Mouse (Mus musculus) heart, embryonic 12.5 days (tissue): Measurements from ENCODE around the gene Igsf21. TPM values are rescaled to one million over a fixed set of nuclear protein-coding genes. Genes with fewer than 3 reads are reported as not detected.

Experiments used
- ATAC-seq: fragments of 200-750 bp; cut with Nextera tagmentation; 2 replicates; pipeline ENCODE4 v1.8.0; 2017; ENCODE audit warnings: moderate TSS enrichment, moderate library complexity; ENCODE audit not compliant: insufficient number of reproducible peaks, low FRiP score
- H3K27ac ChIP-seq: fragments of 300-500 bp; sonication (generic); 2 replicates; pipeline ENCODE4 v1.5.1; 2016; ENCODE audit warnings: mild to moderate bottlenecking, moderate library complexity; ENCODE audit not compliant: poor library complexity, severe bottlenecking
- H3K27me3 ChIP-seq: fragments of 300-500 bp; sonication (generic); replicated peaks from 2 replicates; pipeline ENCODE4 v1.6.1; 2016; ENCODE audit warnings: mild to moderate bottlenecking, moderate library complexity
- H3K36me3 ChIP-seq: fragments of 300-500 bp; sonication (generic); 2 replicates; pipeline ENCODE4 v1.6.1; 2016; ENCODE audit warnings: mild to moderate bottlenecking, moderate library complexity
- H3K4me1 ChIP-seq: fragments of 300-500 bp; sonication (generic); replicated peaks from 2 replicates; pipeline ENCODE4 v1.6.1; 2016; ENCODE audit warnings: mild to moderate bottlenecking
- H3K4me2 ChIP-seq: fragments of 300-500 bp; sonication (generic); 2 replicates; pipeline ENCODE4 v1.6.1; 2016; ENCODE audit warnings: mild to moderate bottlenecking, moderate library complexity
- H3K4me3 ChIP-seq: fragments of 300-500 bp; sonication (generic); 2 replicates; pipeline ENCODE4 v1.5.1; 2016; ENCODE audit warnings: mild to moderate bottlenecking
- H3K9ac ChIP-seq: fragments of 300-500 bp; sonication (generic); 2 replicates; pipeline ENCODE4 v1.6.1; 2016; ENCODE audit warnings: mild to moderate bottlenecking, moderate library complexity
- H3K9me3 ChIP-seq: fragments of 300-500 bp; sonication (generic); replicated peaks from 2 replicates; pipeline ENCODE4 v1.6.1; 2016; ENCODE audit warnings: mild to moderate bottlenecking, moderate library complexity
- WGBS: fragments of 180-500 bp; shearing (Covaris S2); methylation state at CpG from one replicate; pipeline ENCODE4 v1.1.7; 2016; 5-methylcytosine and 5-hydroxymethylcytosine counted together
- polyA plus RNA-seq: library from polyadenylated mRNA; unstranded; fragments of >200 nt; fragmentation: Nextera tagmentation; extraction: Ambion mirVana; gene quantifications from 2 replicates; pipeline ENCODE4 v1.2.1, GENCODE M21; 2016

The Igsf21 gene
- polyA plus RNA-seq, 1 experiment from 2014 or later, result 0.17 TPM

- Histone ChIP-seq H3K9me3 (peaks cover 7% of the 10 kb centered on the region; the same call in 1 of the 2 replicates), H3K27me3 (peaks cover 37% of the 10 kb centered on the region), H3K27ac (no peak overlapping the region), H3K4me3 (no peak overlapping the region), H3K9ac (no peak overlapping the region), H3K4me1 (0 out of 2 replicates have a peak, but pooled peaks cover 5% of the 10 kb centered on the region), H3K4me2 (no peak overlapping the region), H3K36me3 (no peaks in the 10 kb centered on the region)
- WGBS, result 68% methylated on average over 11 of the region's 11 CpGs
- no peak for ATAC-seq
Measured at GRCm38 (mm10) chr4:140010728-140011470, 235.7 kb downstream of the Igsf21 start.

- Histone ChIP-seq H3K4me1 (0 out of 2 replicates have a peak, but pooled peaks cover 5% of the 10 kb centered on the region), H3K4me3 (peak overlapping the region; percentile 1; the same call in 1 of the 2 replicates), H3K9me3 (0 out of 2 replicates have a peak, but pooled peaks cover 4% of the 10 kb centered on the region), H3K9ac (no peak overlapping the region), H3K4me2 (peak overlapping the region; percentile 40), H3K36me3 (no peaks in the 10 kb centered on the region), H3K27ac (no peak overlapping the region), H3K27me3 (peaks cover 81% of the 10 kb centered on the region)
- 17% methylated on average over 5 of the region's 5 CpGs for WGBS
- no peak for ATAC-seq
Measured at GRCm38 (mm10) chr4:140004932-140005331, 241.7 kb downstream of the Igsf21 start.

GRCm38 (mm10) chr4:140004170-140004569 lies 242.4 kb downstream of the Igsf21 start:
- no peaks in the 10 kb centered on the region for H3K9me3 ChIP-seq
- no peak overlapping the region for H3K4me3 ChIP-seq
- no peaks in the 10 kb centered on the region for H3K36me3 ChIP-seq
- H3K27ac ChIP-seq, result no peak overlapping the region
- no peak overlapping the region for H3K9ac ChIP-seq
- peaks cover 77% of the 10 kb centered on the region for H3K27me3 ChIP-seq
- no peak for ATAC-seq
- H3K4me2 ChIP-seq, result peak overlapping the region; percentile 40
- H3K4me1 ChIP-seq, result 0 out of 2 replicates have a peak, but pooled peaks cover 5% of the 10 kb centered on the region
- 10% methylated on average over 12 of the region's 12 CpGs for WGBS

GRCm38 (mm10) chr4:140002069-140002468 lies 244.5 kb downstream of the Igsf21 start:
- Histone ChIP-seq H3K27ac (no peak overlapping the region), H3K9me3 (peaks cover 19% of the 10 kb centered on the region), H3K27me3 (peaks cover 66% of the 10 kb centered on the region), H3K4me3 (no peak overlapping the region), H3K4me2 (no peak overlapping the region), H3K36me3 (no peaks in the 10 kb centered on the region), H3K4me1 (0 out of 2 replicates have a peak, but pooled peaks cover 5% of the 10 kb centered on the region), H3K9ac (no peak overlapping the region)
- ATAC-seq, result no peak
- WGBS, result 13% methylated on average over 12 of the region's 12 CpGs

GRCm38 (mm10) chr4:140000911-140001310 lies 245.7 kb downstream of the Igsf21 start:
- no peaks in the 10 kb centered on the region for H3K4me1 ChIP-seq
- ATAC-seq, result no peak
- H3K36me3 ChIP-seq, result no peaks in the 10 kb centered on the region
- WGBS, result 72% methylated on average over 5 of the region's 5 CpGs
- no peak overlapping the region for H3K4me2 ChIP-seq
- H3K27me3 ChIP-seq, result peaks cover 54% of the 10 kb centered on the region
- H3K4me3 ChIP-seq, result no peak overlapping the region
- no peak overlapping the region for H3K9ac ChIP-seq
- no peak overlapping the region for H3K27ac ChIP-seq
- peaks cover 23% of the 10 kb centered on the region for H3K9me3 ChIP-seq

- Histone ChIP-seq H3K36me3 (no peaks in the 10 kb centered on the region), H3K9me3 (peaks cover 23% of the 10 kb centered on the region), H3K9ac (no peak overlapping the region), H3K4me1 (no peaks in the 10 kb centered on the region), H3K27ac (no peak overlapping the region), H3K27me3 (peaks cover 37% of the 10 kb centered on the region), H3K4me2 (no peak overlapping the region), H3K4me3 (no peak overlapping the region)
- WGBS, result 77% methylated on average over 7 of the region's 7 CpGs
- no peak for ATAC-seq
Measured at GRCm38 (mm10) chr4:139999033-139999432, 247.6 kb downstream of the Igsf21 start.

- Histone ChIP-seq H3K4me1 (peaks cover 4% of the 10 kb centered on the region; the same call in 1 of the 2 replicates), H3K9me3 (peaks cover 23% of the 10 kb centered on the region), H3K4me3 (no peak overlapping the region), H3K4me2 (no peak overlapping the region), H3K36me3 (no peaks in the 10 kb centered on the region), H3K9ac (no peak overlapping the region), H3K27me3 (peaks cover 7% of the 10 kb centered on the region), H3K27ac (no peak overlapping the region)
- 48% methylated on average over 8 of the region's 8 CpGs for WGBS
- no peak for ATAC-seq
Measured at GRCm38 (mm10) chr4:139995659-139996058, 250.9 kb downstream of the Igsf21 start.

GRCm38 (mm10) chr4:139993111-139993755 lies 253.4 kb downstream of the Igsf21 start:
- 12% methylated on average over 13 of the region's 16 CpGs for WGBS
- peaks cover 4% of the 10 kb centered on the region; the same call in 1 of the 2 replicates for H3K4me1 ChIP-seq
- peak overlapping the region; percentile 45; the same call in 1 of the 2 replicates for H3K4me2 ChIP-seq

GRCm38 (mm10) chr4:139986913-139987312 lies 259.7 kb downstream of the Igsf21 start:
- H3K4me3 ChIP-seq, result no peak overlapping the region
- no peak overlapping the region for H3K9ac ChIP-seq
- H3K4me2 ChIP-seq, result no peak overlapping the region
- 0 out of 2 replicates have a peak, but pooled peaks cover 6% of the 10 kb centered on the region for H3K4me1 ChIP-seq
- H3K9me3 ChIP-seq, result no peaks in the 10 kb centered on the region
- no peaks in the 10 kb centered on the region for H3K36me3 ChIP-seq
- 30% methylated on average over 7 of the region's 7 CpGs for WGBS
- peaks cover 18% of the 10 kb centered on the region for H3K27me3 ChIP-seq
- H3K27ac ChIP-seq, result no peak overlapping the region
- no peak for ATAC-seq

More at GRCm38 (mm10) chr4:139993111-139993755, 253.4 kb downstream of the Igsf21 start:
- no peak for ATAC-seq
- H3K27ac ChIP-seq, result no peak overlapping the region
- peaks cover 13% of the 10 kb centered on the region; the same call in 1 of the 2 replicates for H3K27me3 ChIP-seq
- H3K36me3 ChIP-seq, result no peaks in the 10 kb centered on the region
- no peak overlapping the region for H3K9ac ChIP-seq
- no peak overlapping the region for H3K4me3 ChIP-seq
- peaks cover 15% of the 10 kb centered on the region for H3K9me3 ChIP-seq

DNA sequence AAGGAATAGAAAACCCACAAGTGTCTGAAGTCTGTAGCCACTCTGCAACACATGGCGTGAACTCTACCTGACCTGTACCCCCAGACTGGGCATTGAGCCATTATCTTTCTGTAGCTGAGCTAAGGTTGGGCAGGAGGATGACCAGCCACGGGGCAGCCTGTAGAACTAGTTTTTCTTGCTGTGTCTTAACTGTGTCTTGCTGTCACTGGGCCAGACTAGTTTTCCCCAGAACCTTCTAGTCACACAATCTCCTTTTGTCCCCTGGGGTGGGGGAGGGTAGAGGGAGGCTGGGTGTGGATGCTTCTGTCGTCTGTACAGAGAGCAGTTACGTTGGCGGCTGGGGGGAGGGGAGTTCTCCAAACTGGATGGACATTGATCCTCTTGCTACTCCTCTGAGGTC lies 267.9 kb downstream of the Igsf21 start:
- no peak overlapping the region for H3K9ac ChIP-seq
- 30% methylated on average over 5 of the region's 5 CpGs for WGBS
- H3K4me3 ChIP-seq, result no peak overlapping the region
- H3K36me3 ChIP-seq, result no peaks in the 10 kb centered on the region
- H3K4me1 ChIP-seq, result peaks cover 25% of the 10 kb centered on the region
- no peak overlapping the region for H3K4me2 ChIP-seq
- H3K27ac ChIP-seq, result no peak overlapping the region
- peaks cover 7% of the 10 kb centered on the region; the same call in 1 of the 2 replicates for H3K27me3 ChIP-seq
- H3K9me3 ChIP-seq, result no peaks in the 10 kb centered on the region
- ATAC-seq, result no peak

- H3K9me3 ChIP-seq, result no peaks in the 10 kb centered on the region
- H3K4me1 ChIP-seq, result peaks cover 22% of the 10 kb centered on the region
- H3K36me3 ChIP-seq, result no peaks in the 10 kb centered on the region
- no peak overlapping the region for H3K4me2 ChIP-seq
- 32% methylated on average over 5 of the region's 5 CpGs for WGBS
- no peak overlapping the region for H3K27ac ChIP-seq
- peaks cover 7% of the 10 kb centered on the region; the same call in 1 of the 2 replicates for H3K27me3 ChIP-seq
- ATAC-seq, result no peak
- H3K4me3 ChIP-seq, result no peak overlapping the region
- H3K9ac ChIP-seq, result no peak overlapping the region
Measured at GRCm38 (mm10) chr4:139977308-139977781, 269.2 kb downstream of the Igsf21 start.
